Mouse (Mus musculus): ENCODE data around the gene Gcc2. TPM values are rescaled to one million over a fixed set of nuclear protein-coding genes. Genes with fewer than 3 reads are reported as not detected.

The Gcc2 gene
- polyA plus RNA-seq, 1 experiment: 4.0 TPM

DNA sequence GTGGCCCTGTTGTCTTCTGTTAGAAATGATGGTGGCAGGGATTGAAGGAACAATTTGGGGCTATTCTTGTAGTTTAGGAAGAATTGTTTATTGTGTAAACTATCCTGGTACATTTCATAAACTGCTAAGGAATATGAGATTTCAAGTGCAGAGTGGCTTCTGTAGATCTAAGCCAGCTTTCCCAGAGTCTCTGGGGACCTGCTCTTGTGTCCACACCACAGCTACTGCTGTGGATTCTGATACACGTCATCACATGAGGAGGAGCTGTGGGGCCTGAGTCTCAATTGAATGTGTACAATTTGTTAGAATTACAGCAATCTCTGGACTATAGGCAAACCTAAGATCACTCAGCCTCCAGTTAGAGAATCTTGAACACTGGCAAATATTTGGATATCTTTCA is 83.3 kb downstream of the Gcc2 start:
- no peaks in the 10 kb centered on the region for H3K27me3 ChIP-seq (ENCODE audit: control insufficient read depth, insufficient read depth, insufficient read length)
- no peak for TF ChIP-seq REST (IDR thresholded peaks at IDR 0.05; ENCODE audit: insufficient read depth, insufficient read length)
- TF ChIP-seq SRF (IDR thresholded peaks at IDR 0.05; ENCODE audit: control insufficient read depth, insufficient read length, low read depth): no peak
- TF ChIP-seq MYOG (IDR thresholded peaks at IDR 0.05; ENCODE audit: control insufficient read depth in 1 of 3, insufficient read depth in 1 of 3, insufficient read length in 2 of 3, low read depth in 2 of 3): no peak
- no peak for TF ChIP-seq CEBPB (IDR thresholded peaks at IDR 0.05; ENCODE audit: insufficient read depth, poor library complexity, severe bottlenecking)
- no peak for TF ChIP-seq E2F4 (IDR thresholded peaks at IDR 0.05; ENCODE audit: insufficient read depth)
- TF ChIP-seq TCF12 (IDR thresholded peaks at IDR 0.05; ENCODE audit: insufficient read depth, poor library complexity, severe bottlenecking): no peak
- TF ChIP-seq TCF3 (IDR thresholded peaks at IDR 0.05; ENCODE audit: insufficient read length, low read depth): no peak
- TF ChIP-seq USF1 (IDR thresholded peaks at IDR 0.05; ENCODE audit: low read depth): no peak
- no peak for TF ChIP-seq POLR2A (IDR thresholded peaks at IDR 0.05; ENCODE audit: insufficient read length, low read depth)
- TF ChIP-seq POLR2AphosphoS2 (IDR thresholded peaks at IDR 0.05; ENCODE audit: insufficient read length, low read depth): no peak
- H3K4me3 ChIP-seq: no peak overlapping the region
- peak overlapping the region; percentile 14 for H3K4me2 ChIP-seq (ENCODE audit: low read depth)
- no peak overlapping the region for H3ac ChIP-seq (ENCODE audit: control insufficient read depth, insufficient read length)
- H3K79me2 ChIP-seq (ENCODE audit: control insufficient read depth, insufficient read depth): peaks cover 100% of the 10 kb centered on the region
- no peaks in the 10 kb centered on the region for H3K36me3 ChIP-seq (ENCODE audit: control insufficient read depth, insufficient read depth)

DNA sequence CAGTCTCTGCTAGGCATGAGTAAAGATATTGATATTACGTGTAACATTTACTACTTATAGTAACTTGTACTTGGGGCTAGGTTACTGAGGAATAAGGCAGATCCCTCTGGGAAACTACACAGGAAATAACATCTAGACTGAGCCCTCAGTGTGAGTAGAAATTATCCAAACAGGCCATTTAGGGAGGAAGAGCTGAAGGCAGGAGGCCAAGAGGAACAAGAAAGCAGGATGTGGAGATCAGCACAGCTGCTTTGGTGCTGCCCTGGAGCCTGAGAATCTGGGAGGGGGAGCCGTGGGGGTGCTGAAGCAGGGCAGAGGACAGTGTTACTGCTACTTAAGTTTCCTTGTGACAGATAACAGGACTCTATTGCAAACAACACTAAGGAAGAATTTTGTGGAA is 86.4 kb downstream of the Gcc2 start:
- no peaks in the 10 kb centered on the region for H3K36me3 ChIP-seq (ENCODE audit: control insufficient read depth, insufficient read depth)
- peak overlapping the region; percentile 36 for H3K4me2 ChIP-seq (ENCODE audit: low read depth)
- no peak overlapping the region for H3ac ChIP-seq (ENCODE audit: control insufficient read depth, insufficient read length)
- H3K27me3 ChIP-seq (ENCODE audit: control insufficient read depth, insufficient read depth, insufficient read length): no peaks in the 10 kb centered on the region
- H3K4me3 ChIP-seq: no peak overlapping the region
- H3K79me2 ChIP-seq (ENCODE audit: control insufficient read depth, insufficient read depth): peaks cover 100% of the 10 kb centered on the region
- TF ChIP-seq MYOD1 (IDR thresholded peaks at IDR 0.05; ENCODE audit: control insufficient read depth in 1 of 3, insufficient read length in 2 of 3, low read depth in 2 of 3): peak in 2 of 3 experiments; percentile 34 to 73
- TF ChIP-seq REST (IDR thresholded peaks at IDR 0.05; ENCODE audit: insufficient read depth, insufficient read length): no peak
- no peak for TF ChIP-seq TCF3 (IDR thresholded peaks at IDR 0.05; ENCODE audit: insufficient read length, low read depth)
- TF ChIP-seq MYOG (IDR thresholded peaks at IDR 0.05; ENCODE audit: control insufficient read depth in 1 of 3, insufficient read depth in 1 of 3, insufficient read length in 2 of 3, low read depth in 2 of 3): peak in 2 of 3 experiments; percentile 15 to 70

DNA sequence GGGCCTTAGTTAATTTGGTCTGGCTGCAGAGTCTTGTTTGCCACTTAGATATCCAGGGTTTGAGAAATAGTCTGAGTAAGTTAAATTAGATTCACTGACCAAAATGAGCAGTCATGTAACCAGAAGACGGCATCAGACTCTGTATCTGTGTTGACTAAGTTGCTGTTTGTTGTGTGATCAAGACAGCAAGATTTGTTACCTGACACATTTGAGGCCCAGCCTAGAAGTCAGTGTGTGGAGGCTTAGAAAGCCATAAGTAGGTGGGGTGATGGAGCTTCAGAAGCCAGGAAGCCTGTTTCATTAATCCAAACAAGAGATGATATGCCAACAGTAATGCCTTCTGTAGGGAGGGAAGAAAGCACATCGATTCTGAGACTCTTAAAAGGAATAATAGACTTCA is 86.9 kb downstream of the Gcc2 start:
- TF ChIP-seq CEBPB (IDR thresholded peaks at IDR 0.05; ENCODE audit: insufficient read depth, poor library complexity, severe bottlenecking): no peak
- no peak for TF ChIP-seq E2F4 (IDR thresholded peaks at IDR 0.05; ENCODE audit: insufficient read depth)
- TF ChIP-seq TCF3 (IDR thresholded peaks at IDR 0.05; ENCODE audit: insufficient read length, low read depth): no peak
- TF ChIP-seq MYOG (IDR thresholded peaks at IDR 0.05; ENCODE audit: control insufficient read depth in 1 of 3, insufficient read depth in 1 of 3, insufficient read length in 2 of 3, low read depth in 2 of 3): no peak
- TF ChIP-seq REST (IDR thresholded peaks at IDR 0.05; ENCODE audit: insufficient read depth, insufficient read length): no peak
- TF ChIP-seq MYOD1 (IDR thresholded peaks at IDR 0.05; ENCODE audit: control insufficient read depth in 1 of 3, insufficient read length in 2 of 3, low read depth in 2 of 3): no peak
- no peak for TF ChIP-seq TCF12 (IDR thresholded peaks at IDR 0.05; ENCODE audit: insufficient read depth, poor library complexity, severe bottlenecking)
- no peak for TF ChIP-seq POLR2A (IDR thresholded peaks at IDR 0.05; ENCODE audit: insufficient read length, low read depth)
- TF ChIP-seq USF1 (IDR thresholded peaks at IDR 0.05; ENCODE audit: low read depth): no peak
- no peak for TF ChIP-seq SRF (IDR thresholded peaks at IDR 0.05; ENCODE audit: control insufficient read depth, insufficient read length, low read depth)
- H3K79me2 ChIP-seq (ENCODE audit: control insufficient read depth, insufficient read depth): peaks cover 100% of the 10 kb centered on the region
- H3K27me3 ChIP-seq (ENCODE audit: control insufficient read depth, insufficient read depth, insufficient read length): no peaks in the 10 kb centered on the region
- peak overlapping the region; percentile 36 for H3K4me2 ChIP-seq (ENCODE audit: low read depth)
- no peak overlapping the region for H3K4me3 ChIP-seq
- no peaks in the 10 kb centered on the region for H3K36me3 ChIP-seq (ENCODE audit: control insufficient read depth, insufficient read depth)
- no peak overlapping the region for H3ac ChIP-seq (ENCODE audit: control insufficient read depth, insufficient read length)

DNA sequence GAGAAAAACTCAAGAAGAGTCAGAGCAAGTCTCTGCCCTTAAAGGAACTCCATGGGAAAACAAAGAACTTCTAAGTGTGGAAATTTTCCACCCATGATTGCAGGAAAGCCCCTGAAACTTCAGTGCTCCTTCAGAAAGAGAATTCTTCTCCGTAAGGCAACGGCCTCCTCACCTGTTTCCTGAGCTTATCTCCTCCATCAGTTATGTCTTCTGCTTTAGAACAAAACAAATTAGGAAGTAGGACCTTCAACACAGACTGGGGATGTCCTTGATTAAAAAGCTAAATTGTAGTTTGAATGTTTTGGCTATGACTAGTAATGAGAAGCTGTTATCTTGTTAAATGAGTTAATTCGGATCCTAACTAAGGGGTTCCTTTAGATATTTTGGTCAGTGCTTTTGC is 88.3 kb downstream of the Gcc2 start:
- H3K4me3 ChIP-seq: no peak overlapping the region
- no peak overlapping the region for H3ac ChIP-seq (ENCODE audit: control insufficient read depth, insufficient read length)
- peaks cover 99% of the 10 kb centered on the region for H3K79me2 ChIP-seq (ENCODE audit: control insufficient read depth, insufficient read depth)
- peaks cover 4% of the 10 kb centered on the region for H3K36me3 ChIP-seq (ENCODE audit: control insufficient read depth, insufficient read depth)
- TF ChIP-seq MYOG (IDR thresholded peaks at IDR 0.05; ENCODE audit: control insufficient read depth in 1 of 3, insufficient read depth in 1 of 3, insufficient read length in 2 of 3, low read depth in 2 of 3): no peak
- TF ChIP-seq E2F4 (IDR thresholded peaks at IDR 0.05; ENCODE audit: insufficient read depth): no peak
- TF ChIP-seq TCF12 (IDR thresholded peaks at IDR 0.05; ENCODE audit: insufficient read depth, poor library complexity, severe bottlenecking): no peak
- no peak for TF ChIP-seq TCF3 (IDR thresholded peaks at IDR 0.05; ENCODE audit: insufficient read length, low read depth)
- no peak for TF ChIP-seq MYOD1 (IDR thresholded peaks at IDR 0.05; ENCODE audit: control insufficient read depth in 1 of 3, insufficient read length in 2 of 3, low read depth in 2 of 3)
- TF ChIP-seq POLR2A (IDR thresholded peaks at IDR 0.05; ENCODE audit: insufficient read length, low read depth): no peak
- TF ChIP-seq MAX (IDR thresholded peaks at IDR 0.05; ENCODE audit: low read depth): no peak
- TF ChIP-seq USF1 (IDR thresholded peaks at IDR 0.05; ENCODE audit: low read depth): no peak
- no peak for TF ChIP-seq CEBPB (IDR thresholded peaks at IDR 0.05; ENCODE audit: insufficient read depth, poor library complexity, severe bottlenecking)
- no peak for TF ChIP-seq SRF (IDR thresholded peaks at IDR 0.05; ENCODE audit: control insufficient read depth, insufficient read length, low read depth)
- TF ChIP-seq POLR2AphosphoS2 (IDR thresholded peaks at IDR 0.05; ENCODE audit: insufficient read length, low read depth): no peak
- no peak for TF ChIP-seq REST (IDR thresholded peaks at IDR 0.05; ENCODE audit: insufficient read depth, insufficient read length)
- no peaks in the 10 kb centered on the region for H3K27me3 ChIP-seq (ENCODE audit: control insufficient read depth, insufficient read depth, insufficient read length)
- no peak overlapping the region for H3K4me2 ChIP-seq (ENCODE audit: low read depth)

- Histone ChIP-seq H3K36me3 (ENCODE audit: control insufficient read depth, insufficient read depth) (peaks cover 4% of the 10 kb centered on the region), H3K4me2 (ENCODE audit: low read depth) (peak overlapping the region; percentile 70), H3K79me2 (ENCODE audit: control insufficient read depth, insufficient read depth) (peaks cover 97% of the 10 kb centered on the region), H3ac (ENCODE audit: control insufficient read depth, insufficient read length) (no peak overlapping the region), H3K4me3 (no peak overlapping the region), H3K27me3 (ENCODE audit: control insufficient read depth, insufficient read depth, insufficient read length) (no peaks in the 10 kb centered on the region)
- peak in 2 of 3 experiments; percentile 60 to 87 for TF ChIP-seq MYOD1 (IDR thresholded peaks at IDR 0.05; ENCODE audit: control insufficient read depth in 1 of 3, insufficient read length in 2 of 3, low read depth in 2 of 3)
- TF ChIP-seq TCF12 (IDR thresholded peaks at IDR 0.05; ENCODE audit: insufficient read depth, poor library complexity, severe bottlenecking): peak; percentile 63
- peak in 2 of 3 experiments; percentile 47 to 64 for TF ChIP-seq MYOG (IDR thresholded peaks at IDR 0.05; ENCODE audit: control insufficient read depth in 1 of 3, insufficient read depth in 1 of 3, insufficient read length in 2 of 3, low read depth in 2 of 3)
- TF ChIP-seq POLR2AphosphoS2 (IDR thresholded peaks at IDR 0.05; ENCODE audit: insufficient read length, low read depth): no peak
- TF ChIP-seq REST (IDR thresholded peaks at IDR 0.05; ENCODE audit: insufficient read depth, insufficient read length): no peak
- TF ChIP-seq MAX (IDR thresholded peaks at IDR 0.05; ENCODE audit: low read depth): no peak
- no peak for TF ChIP-seq USF1 (IDR thresholded peaks at IDR 0.05; ENCODE audit: low read depth)
- peak; percentile 14 for TF ChIP-seq TCF3 (IDR thresholded peaks at IDR 0.05; ENCODE audit: insufficient read length, low read depth)
- TF ChIP-seq SRF (IDR thresholded peaks at IDR 0.05; ENCODE audit: control insufficient read depth, insufficient read length, low read depth): no peak
- TF ChIP-seq POLR2A (IDR thresholded peaks at IDR 0.05; ENCODE audit: insufficient read length, low read depth): no peak
- no peak for TF ChIP-seq CEBPB (IDR thresholded peaks at IDR 0.05; ENCODE audit: insufficient read depth, poor library complexity, severe bottlenecking)
- no peak for TF ChIP-seq E2F4 (IDR thresholded peaks at IDR 0.05; ENCODE audit: insufficient read depth)
Measured at GRCm38 (mm10) chr10:58350600-58350999, 95.3 kb downstream of the Gcc2 start.
